Mouse (Mus musculus) c-Kit-positive CD71-negative TER-119-negative erythroid progenitor cells, embryonic 14.5 days (primary cell): ENCODE measurements around the gene Olfr1270.
"Not testable (repeated sequence)": the region's sequence is repeated elsewhere in the genome, so short reads cannot be mapped to it uniquely, and the experiment has no call there.

ENCODE experiments used
- DNase-seq: peaks from one replicate; pipeline ENCODE4 v3.0.0-alpha.2; 2013; ENCODE audit warnings: low read depth

Olfr1270 gene

DNA sequence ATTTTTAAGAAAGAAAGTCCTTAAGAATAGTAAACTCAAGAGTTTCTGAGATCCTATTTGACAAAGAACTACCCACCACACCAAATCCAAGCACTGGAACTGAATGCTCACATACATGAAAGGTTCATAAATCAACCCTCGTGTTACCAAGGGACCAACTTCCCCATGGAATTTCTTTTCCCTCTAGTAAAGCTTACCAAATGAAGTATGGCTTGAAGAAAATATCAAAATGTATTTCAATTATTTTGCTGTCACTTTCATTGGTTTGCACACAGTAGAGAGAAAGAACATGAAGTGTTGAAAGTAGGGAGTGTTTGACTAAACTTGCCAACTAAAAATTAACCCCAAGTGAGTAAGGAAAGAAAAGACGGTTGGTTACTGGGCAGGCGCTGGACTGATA is at the start of gene Olfr1270:
Gene Olfr1270 (minus strand): TSS at position 101 of the 400 bp plus-strand sequence.
- DNase-seq, result no peak

- not testable (repeated sequence) for DNase-seq
Measured at GRCm38 (mm10) chr2:90199606-90200005, 46.7 kb upstream of the Olfr1270 start.

DNA sequence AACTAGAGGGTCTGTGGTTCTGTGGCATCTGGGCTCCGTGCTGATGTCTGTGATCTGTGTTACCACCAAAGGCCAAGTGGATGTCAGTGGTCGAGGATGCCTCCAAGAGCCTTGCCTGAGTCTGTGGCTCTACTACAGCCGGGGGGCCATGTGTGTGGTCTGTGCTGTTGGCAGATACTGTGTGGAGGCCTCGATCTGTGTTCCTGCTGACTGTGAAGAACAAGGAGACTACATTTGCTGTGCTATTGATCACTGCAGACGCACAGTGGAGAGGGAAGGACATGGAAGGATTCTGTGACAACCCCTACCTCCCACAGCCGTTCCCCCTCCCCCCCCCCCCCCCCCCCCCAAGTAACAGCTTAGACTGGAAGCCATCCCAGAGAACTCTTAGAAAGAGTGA is 42.4 kb upstream of the Olfr1270 start:
- DNase-seq, result not testable (repeated sequence)

- not testable (repeated sequence) for DNase-seq
Measured at GRCm38 (mm10) chr2:90194750-90195149, 41.9 kb upstream of the Olfr1270 start.

DNA sequence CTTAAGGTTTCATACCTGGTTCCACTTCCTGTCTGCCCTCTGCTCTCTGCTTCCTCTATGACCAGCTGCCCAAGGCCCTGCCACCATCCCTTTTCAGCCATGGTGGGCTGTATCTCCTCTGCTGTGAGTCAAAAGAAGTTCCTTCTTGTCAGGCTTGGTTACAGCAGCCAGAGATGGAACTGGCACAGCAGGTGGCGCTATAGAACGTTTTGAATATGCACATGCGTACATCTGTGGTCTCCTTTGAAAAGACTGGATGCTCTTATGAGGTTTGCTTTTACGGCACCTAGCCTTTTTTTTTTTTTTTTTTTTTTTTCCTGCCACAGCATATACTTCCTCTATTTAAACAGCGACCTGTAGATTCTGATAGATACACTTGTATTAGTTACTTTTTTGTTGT is 34.2 kb upstream of the Olfr1270 start:
- DNase-seq, result not testable (repeated sequence)

GRCm38 (mm10) chr2:90186082-90186481 is 33.2 kb upstream of the Olfr1270 start:
- not testable (repeated sequence) for DNase-seq

GRCm38 (mm10) chr2:90153916-90154315 is 1.0 kb upstream of the Olfr1270 start:
- DNase-seq, result no peak

DNA sequence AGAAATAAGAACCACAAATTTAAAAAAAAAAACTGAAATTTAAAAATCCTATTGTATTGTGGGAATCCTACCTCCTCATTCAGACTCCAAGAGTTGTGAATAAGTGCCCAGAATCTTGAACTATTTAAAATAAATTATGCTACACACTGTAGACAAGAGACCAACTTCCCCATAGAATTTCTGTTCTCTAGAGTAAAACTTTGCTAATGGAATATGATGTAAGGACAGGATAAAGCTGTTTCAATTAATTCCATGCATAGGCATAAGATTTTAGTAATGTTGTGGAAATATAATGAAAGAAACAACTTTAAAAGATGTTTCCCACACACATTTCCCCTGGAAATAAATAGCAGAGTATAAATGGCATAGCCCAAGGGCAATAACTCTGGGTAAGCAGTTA is 10.7 kb downstream of the Olfr1270 start, which contains the start of gene Olfr32:
Gene Olfr32 (minus strand): TSS at position 101 of the 400 bp plus-strand sequence.
- DNase-seq, result no peak

GRCm38 (mm10) chr2:90121312-90121711 is 31.6 kb downstream of the Olfr1270 start, which contains the start of gene Olfr1269:
Gene Olfr1269 (minus strand): TSS chr2:90121412.
- no peak for DNase-seq
